Mouse (Mus musculus) layer of hippocampus, postnatal 14 days (tissue): ENCODE data around the gene Dcaf4. TPM values are rescaled to one million over a fixed set of nuclear protein-coding genes. Genes with fewer than 3 reads are reported as not detected.

Experiments
- DNase-seq, 2 experiments: peaks; one replicate each; pipeline ENCODE4 v3.0.0; 2021 to 2022; ENCODE audit warnings: low spot score in 2 of 2, mixed read lengths in 1 of 2
- total RNA-seq, 2 experiments: library from RNA; stranded (reverse); gene quantifications; 2 replicates each; pipeline ENCODE4 v1.2.3; 2021

The Dcaf4 gene
- total RNA-seq, 2 experiments from 2014 or later: 31.8 to 32.1 TPM

- DNase-seq: no peak
These were observed 24.9 kb upstream of the Dcaf4 start for GRCm38 (mm10) chr12:83495248-83495960.

DNA sequence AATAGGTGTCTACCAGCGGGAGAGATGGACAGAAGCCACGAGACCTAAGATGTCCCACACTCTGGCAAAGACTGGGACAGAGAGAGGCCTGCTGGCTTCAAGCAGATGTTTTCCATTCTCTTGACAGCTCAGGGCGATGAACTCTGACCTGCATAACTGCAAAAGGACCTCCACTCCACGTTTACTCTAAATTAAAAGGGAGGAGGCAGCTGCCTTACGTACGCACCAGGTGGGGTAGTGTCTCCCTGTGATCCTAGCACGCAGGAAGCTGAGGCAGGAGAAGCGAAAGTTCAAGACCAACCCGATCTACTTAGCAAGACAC, 24.3 kb upstream of the Dcaf4 start:
- DNase-seq: no peak

DNA sequence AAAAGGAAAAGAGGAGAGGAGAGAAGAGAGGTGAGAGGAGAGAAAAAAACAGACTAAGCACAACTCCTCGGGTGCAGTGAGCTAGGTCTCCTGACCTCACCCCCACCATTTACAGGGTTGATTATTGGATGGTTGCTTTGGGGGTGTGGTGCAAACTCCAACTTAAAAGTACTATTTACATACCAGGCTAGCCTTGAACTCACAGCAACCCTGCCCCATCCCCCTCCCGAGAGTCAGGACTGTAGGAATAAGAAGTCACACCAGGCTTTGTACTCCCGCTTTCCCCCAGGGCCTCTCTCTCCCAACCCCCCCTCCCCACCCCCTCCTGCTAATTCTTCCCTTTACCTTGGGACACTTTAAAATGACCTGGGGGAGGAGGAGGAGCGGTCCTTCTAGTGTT, 23.9 kb upstream of the Dcaf4 start:
- DNase-seq: no peak

DNA sequence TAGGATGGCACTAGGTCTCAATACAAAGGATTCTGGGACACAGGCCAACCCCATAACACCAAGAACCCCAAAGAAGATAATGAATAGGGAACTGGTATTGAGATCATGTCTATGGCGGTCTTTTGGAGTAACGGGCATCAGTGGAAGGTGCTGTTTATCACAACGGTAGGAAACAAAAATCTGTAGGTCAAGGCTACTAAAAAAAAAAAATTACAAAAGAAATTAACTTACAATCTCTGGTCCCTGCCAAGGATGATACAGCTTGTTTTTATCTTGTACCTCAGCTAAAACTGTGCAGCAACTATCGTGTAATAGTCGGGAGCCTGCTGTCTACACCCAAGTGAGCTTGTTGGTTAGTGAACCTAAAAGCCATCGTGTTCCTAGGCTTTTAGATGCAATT, 23.5 kb upstream of the Dcaf4 start:
- no peak for DNase-seq

DNA sequence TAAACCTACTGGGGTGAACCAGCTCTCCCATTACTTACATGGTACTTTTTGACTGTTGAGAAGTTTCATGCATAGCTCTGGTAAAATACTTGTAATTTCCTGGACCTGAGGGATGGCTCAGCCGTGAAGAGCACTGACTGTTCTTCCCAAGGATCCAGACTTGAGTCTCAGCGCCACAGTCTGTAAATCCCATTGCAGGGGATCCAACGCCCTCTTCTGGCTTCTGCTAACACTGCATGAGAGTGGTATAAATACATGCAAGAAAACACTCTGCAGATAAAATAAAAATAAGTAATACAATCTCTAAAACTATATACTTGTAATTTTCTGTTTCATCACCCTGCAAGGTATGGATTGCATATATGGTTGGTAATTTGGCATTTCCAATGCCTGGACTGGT, 22.3 kb upstream of the Dcaf4 start:
- no peak for DNase-seq

DNA sequence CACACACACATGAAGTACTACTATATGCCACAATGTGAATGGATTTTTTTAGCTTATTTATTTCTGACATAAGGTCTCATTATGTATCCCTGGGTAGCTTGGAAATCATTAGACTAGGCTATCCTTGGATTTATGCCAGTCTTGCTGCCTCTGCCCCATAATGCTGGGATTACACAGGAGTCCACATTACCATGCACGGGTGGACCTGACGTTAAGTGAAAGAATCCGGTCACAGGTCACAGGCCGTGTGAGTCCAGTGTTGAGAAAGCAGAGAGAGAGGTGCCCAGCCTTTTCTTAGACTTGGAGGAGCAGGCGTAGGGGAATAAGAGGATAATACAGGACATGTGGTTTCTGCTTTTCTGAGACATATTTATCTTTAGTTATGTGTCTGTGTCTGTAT, 21.0 kb upstream of the Dcaf4 start:
- DNase-seq: no peak

DNA sequence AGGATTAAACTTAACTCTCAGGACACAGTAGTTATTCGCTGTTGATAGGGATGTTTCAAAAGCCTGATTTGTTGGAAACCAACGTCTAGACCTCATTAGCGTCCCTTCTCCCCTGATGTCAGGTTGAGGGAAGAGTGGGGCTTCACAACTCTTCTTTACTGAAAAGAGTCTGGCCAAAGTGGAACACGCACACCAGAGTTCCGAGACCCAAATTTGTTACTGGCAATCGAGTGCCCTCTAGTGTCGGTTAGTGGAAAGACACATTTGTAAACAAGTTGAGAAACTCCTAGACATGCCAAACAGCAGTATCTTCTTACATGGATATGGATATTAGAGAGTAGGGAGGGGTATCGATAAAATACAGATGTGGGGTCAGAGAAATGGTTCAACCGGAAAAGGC, 18.1 kb upstream of the Dcaf4 start:
- peak; percentile 61 to 86 for DNase-seq

- DNase-seq: no peak
These were observed 13.7 kb upstream of the Dcaf4 start for GRCm38 (mm10) chr12:83506543-83506942.

GRCm38 (mm10) chr12:83510586-83510985, 9.7 kb upstream of the Dcaf4 start:
- DNase-seq: no peak

GRCm38 (mm10) chr12:83512783-83513182, 7.5 kb upstream of the Dcaf4 start:
- no peak for DNase-seq

DNA sequence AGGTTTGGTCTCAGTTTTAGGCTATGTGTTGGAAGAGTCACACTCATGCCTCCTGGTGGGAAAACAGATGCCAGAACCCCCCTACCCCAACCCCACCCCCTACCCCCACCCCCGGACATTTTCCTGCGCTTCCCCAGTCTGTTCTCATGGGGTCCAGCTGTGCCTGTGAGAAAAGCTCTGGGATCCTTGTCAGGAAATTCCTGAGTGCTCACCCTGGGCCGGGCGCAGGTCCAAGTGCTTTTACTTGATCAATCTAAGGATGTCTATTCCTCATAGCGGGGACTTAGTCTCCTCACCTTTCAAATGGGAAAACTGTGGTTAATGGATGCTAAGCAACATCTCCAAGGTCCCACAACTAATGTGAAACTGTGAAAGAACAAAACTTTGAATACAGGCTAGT, 7.1 kb upstream of the Dcaf4 start:
- DNase-seq: no peak

- DNase-seq: no peak
These were observed 6.0 kb upstream of the Dcaf4 start for GRCm38 (mm10) chr12:83514216-83514615.

DNA sequence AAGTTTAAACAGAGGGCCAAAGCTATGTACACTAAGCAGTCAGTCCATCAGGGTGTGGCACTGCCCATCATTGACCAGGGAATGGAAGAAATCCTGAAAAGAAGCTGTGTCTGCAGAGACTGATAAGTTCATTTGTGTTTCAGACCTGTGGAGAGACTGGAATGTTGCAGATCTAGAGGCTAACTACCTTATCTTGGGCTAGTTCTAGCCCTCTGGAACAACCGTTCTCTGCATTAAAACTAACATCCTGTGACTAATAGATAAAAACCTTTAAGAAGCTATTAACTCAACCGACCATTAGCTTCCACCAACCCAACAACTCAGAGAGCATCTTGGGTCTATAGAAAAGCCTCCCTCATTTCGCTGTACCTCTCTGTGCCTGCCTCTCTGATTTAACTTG, 2.7 kb upstream of the Dcaf4 start:
- no peak for DNase-seq

DNA sequence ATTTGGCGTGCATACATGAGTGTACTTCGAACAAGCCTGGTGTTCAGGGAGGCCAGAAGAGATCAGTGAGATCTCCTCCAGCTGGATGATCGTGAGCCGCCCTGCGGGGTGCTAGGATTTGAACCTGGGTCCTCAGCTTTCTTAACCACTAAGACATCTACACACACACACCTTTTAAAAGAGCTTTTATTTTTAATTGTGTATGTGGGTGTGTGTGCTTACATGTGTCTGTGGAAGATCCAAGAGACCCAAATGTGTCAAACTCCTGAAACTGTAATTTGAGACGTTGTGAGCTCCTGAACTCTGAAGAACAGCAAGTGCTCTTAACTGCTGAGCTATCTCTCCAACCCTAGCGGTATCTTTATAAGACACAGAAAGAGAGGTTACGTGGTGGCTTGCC, 817 bp downstream of the Dcaf4 start:
- no peak for DNase-seq

- DNase-seq: no peak
These were observed 2.8 kb downstream of the Dcaf4 start for GRCm38 (mm10) chr12:83523056-83523455.

GRCm38 (mm10) chr12:83523892-83524291, 3.6 kb downstream of the Dcaf4 start:
- no peak for DNase-seq

DNA sequence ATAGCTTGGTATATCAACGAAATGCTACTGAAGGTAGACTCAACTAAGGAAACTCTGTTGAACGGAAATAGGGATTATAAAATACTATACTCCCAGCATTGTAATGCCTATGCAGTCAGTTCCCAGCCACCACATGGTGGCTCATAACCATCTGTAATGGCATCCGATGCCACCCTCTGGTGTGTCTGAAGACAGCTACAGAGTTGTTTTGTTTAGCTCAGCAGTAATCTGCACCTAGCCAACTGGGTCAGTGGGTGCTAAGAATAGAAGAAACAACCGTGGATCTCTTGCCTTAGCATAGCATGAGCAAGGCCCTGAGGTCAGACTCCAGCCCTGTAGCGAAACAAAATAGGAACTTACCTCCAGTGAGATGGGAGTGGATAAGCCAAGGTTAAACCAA, 4.1 kb downstream of the Dcaf4 start:
- DNase-seq: no peak

DNA sequence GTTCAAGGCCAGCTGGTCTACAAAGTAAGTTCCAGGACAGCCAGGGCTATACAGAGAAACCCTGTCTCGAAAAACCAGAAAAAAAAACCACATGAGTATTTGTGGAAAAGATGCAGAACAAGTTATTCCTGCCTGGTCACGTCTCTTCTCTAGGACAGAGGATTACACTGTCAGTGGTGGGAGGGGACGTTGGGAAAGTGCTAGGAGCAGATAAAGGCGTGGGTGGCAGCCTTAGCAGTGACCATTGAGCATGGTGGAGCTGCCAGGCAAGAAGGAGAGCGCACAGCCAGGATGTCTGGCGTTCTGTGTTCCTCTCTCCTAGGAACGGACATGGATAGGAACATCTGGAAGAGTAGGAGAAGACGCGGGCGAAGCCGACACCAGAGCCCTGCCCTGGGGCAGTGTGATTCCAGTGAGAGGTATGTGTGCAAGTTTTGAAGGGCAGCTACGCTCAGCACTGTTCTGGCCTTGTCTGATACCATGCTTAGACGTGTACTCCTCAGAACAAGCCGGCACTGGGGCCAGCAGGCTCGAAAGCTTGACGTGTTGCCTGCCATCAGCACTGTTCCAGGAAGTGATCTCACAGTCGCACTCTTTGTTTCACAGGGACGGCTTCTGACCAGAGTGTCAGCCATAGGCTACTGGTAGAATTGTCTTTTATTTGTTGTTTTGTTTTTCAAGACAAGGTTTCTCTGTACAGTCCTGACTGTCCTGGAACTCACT, 5.7 kb downstream of the Dcaf4 start:
- no peak for DNase-seq

GRCm38 (mm10) chr12:83527816-83528215, 7.5 kb downstream of the Dcaf4 start:
- no peak for DNase-seq

DNA sequence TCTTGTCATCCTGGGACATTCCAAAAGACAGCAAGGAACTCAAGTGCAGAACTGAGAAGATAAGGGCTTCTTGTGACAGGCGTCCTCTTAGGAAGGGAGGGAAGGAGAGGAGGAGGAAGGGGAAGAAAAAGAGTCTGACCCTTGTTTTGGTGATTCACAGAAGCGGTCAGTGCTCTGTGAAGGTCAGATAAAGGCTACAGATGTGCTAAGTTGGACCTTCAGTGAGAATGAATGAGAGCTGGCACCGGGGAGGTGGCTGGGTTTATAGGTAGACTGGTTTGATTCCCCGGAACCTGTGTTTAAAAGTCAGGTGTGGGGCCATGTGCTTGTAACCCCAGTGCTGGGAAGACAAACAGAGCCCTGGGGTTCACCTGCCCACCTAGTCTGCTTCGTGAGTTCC, 8.4 kb downstream of the Dcaf4 start:
- DNase-seq: no peak

GRCm38 (mm10) chr12:83531992-83532391, 11.7 kb downstream of the Dcaf4 start:
- no peak for DNase-seq

DNA sequence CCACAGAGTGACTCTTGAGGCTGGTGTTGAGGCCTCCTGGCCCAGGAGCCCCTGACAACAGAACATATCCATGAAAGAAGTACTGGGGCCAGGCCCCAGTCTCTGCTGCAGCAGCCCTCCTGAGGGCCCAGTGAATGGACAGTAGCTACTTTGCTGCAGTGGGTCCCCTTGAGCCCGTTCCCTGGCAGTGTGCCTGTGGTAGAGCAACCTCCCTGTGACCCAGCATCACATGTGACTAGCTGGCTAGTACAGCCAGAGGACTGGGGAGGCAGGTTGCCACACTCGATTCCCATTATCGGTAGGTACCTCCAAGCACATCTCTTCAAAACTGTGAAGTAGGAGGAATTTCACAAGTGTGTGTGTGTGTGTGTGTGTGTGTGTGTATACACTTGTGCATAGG, 12.7 kb downstream of the Dcaf4 start:
- DNase-seq: no peak

- no peak for DNase-seq
These were observed 13.9 kb downstream of the Dcaf4 start for GRCm38 (mm10) chr12:83534190-83534589.
